Mouse (Mus musculus) midbrain, embryonic 15.5 days (tissue): Measurements from ENCODE around the gene Plekhm3. TPM values are rescaled to one million over a fixed set of nuclear protein-coding genes. Genes with fewer than 3 reads are reported as not detected.
"Not testable (repeated sequence)": the region's sequence is repeated elsewhere in the genome, so short reads cannot be mapped to it uniquely, and the experiment has no call there.

Experiments used
- ATAC-seq: fragments of 200-750 bp; cut with Nextera tagmentation; replicated peaks from 2 replicates; pipeline ENCODE4 v1.8.0; 2017; ENCODE audit warnings: moderate TSS enrichment
- H3K27ac ChIP-seq: fragments of 300-500 bp; sonication (generic); 2 replicates; pipeline ENCODE4 v1.5.1; 2015; ENCODE audit warnings: mild to moderate bottlenecking, inconsistent platforms
- H3K27me3 ChIP-seq: fragments of 300-500 bp; sonication (generic); replicated peaks from 2 replicates; pipeline ENCODE4 v1.6.1; 2015; ENCODE audit warnings: inconsistent platforms
- H3K36me3 ChIP-seq: fragments of 300-500 bp; sonication (generic); replicated peaks from 2 replicates; pipeline ENCODE4 v1.6.1; 2015; ENCODE audit warnings: inconsistent platforms
- H3K4me1 ChIP-seq: fragments of 300-500 bp; sonication (generic); 2 replicates; pipeline ENCODE4 v1.6.1; 2015; ENCODE audit warnings: inconsistent platforms
- H3K4me2 ChIP-seq: fragments of 300-500 bp; sonication (generic); 2 replicates; pipeline ENCODE4 v1.6.1; 2015; ENCODE audit warnings: inconsistent platforms, mild to moderate bottlenecking, moderate library complexity
- H3K4me3 ChIP-seq: fragments of 300-500 bp; sonication (generic); 2 replicates; pipeline ENCODE4 v1.5.1; 2015; ENCODE audit warnings: mild to moderate bottlenecking, inconsistent platforms
- H3K9ac ChIP-seq: fragments of 300-500 bp; sonication (generic); 2 replicates; pipeline ENCODE4 v1.6.1; 2015; ENCODE audit warnings: mild to moderate bottlenecking, inconsistent platforms
- H3K9me3 ChIP-seq: fragments of 300-500 bp; sonication (generic); 2 replicates; pipeline ENCODE4 v1.6.1; 2016; ENCODE audit warnings: inconsistent platforms
- WGBS: fragments of 180-500 bp; shearing (Covaris S2); methylation state at CpG from one replicate; pipeline ENCODE4 v1.1.7; 2015; ENCODE audit warnings: mixed read lengths; 5-methylcytosine and 5-hydroxymethylcytosine counted together
- polyA plus RNA-seq: library from polyadenylated mRNA; unstranded; fragments of >200 nt; fragmentation: Nextera tagmentation; extraction: Ambion mirVana; gene quantifications from 2 replicates; pipeline ENCODE4 v1.2.1, GENCODE M21; 2015

Plekhm3 gene
- 12.4 and 12.5 TPM in 2 replicates for polyA plus RNA-seq

DNA sequence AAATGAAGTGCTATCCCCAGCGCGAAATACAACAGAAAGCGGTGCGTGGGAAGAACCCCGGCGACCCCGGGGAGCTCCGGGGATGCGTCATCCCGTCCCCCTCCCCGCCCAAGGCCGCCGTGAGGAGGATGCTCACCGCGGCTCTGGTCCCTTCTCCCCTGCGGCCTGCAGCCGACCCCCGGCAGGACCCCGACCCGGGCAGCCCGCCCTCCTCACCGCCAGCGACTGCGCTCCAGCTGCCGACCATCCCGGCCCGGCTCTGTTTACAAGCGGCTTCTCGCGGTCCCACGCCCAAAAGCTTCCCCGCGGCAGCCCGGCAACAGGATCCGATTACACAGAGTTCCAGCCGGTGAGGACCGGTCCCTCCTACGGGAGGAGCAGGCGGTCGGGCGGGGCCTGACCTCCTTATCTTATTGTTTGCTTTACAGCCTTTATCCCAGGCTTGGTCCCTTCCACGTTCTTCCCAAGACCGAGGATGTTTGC, at the start of gene Plekhm3:
Gene Plekhm3 (minus strand): TSS at position 346 of the 483 bp plus-strand sequence.
- H3K27me3 ChIP-seq = no peaks in the 10 kb centered on the region
- peak; percentile 97 for ATAC-seq
- peak within 1 kb of the TSS; percentile 74 for H3K4me3 ChIP-seq
- H3K9ac ChIP-seq = peak within 1 kb of the TSS; percentile 84
- peak within 1 kb of the TSS; percentile 85 for H3K27ac ChIP-seq
- no peaks in the 10 kb centered on the region for H3K36me3 ChIP-seq
- no peaks in the 10 kb centered on the region for H3K9me3 ChIP-seq
- H3K4me1 ChIP-seq = no peaks in the 10 kb centered on the region
- under 1% methylated on average over 43 of the region's 43 CpGs for WGBS
- peak within 1 kb of the TSS; percentile 58 for H3K4me2 ChIP-seq

DNA sequence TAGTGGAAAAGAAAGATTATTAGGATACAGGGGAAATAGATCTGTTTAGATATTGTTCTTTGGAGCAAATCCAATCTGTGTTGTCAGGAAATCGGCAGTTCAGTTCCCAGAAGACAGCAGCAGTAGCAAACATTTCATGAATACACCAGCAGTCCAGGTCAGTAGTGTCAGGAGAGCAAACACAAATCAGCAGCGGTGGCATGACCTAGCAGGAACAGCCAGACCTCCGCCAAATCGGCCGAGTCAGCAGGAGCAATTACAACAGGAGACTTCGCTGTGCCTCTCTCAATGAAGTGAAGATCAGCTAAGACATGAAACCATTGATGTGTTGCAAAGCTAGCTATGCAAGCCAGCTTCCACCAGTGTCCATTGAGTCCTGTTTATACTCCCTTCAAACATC, 49.0 kb upstream of the Plekhm3 start:
- H3K27ac ChIP-seq = no peak overlapping the region
- no peak for ATAC-seq
- no peaks in the 10 kb centered on the region for H3K27me3 ChIP-seq
- 92% methylated on average over 6 of the region's 6 CpGs for WGBS
- no peaks in the 10 kb centered on the region for H3K4me1 ChIP-seq
- H3K9ac ChIP-seq = no peak overlapping the region
- no peak overlapping the region for H3K4me2 ChIP-seq
- H3K36me3 ChIP-seq = no peaks in the 10 kb centered on the region
- no peak overlapping the region for H3K4me3 ChIP-seq
- H3K9me3 ChIP-seq = no peaks in the 10 kb centered on the region

DNA sequence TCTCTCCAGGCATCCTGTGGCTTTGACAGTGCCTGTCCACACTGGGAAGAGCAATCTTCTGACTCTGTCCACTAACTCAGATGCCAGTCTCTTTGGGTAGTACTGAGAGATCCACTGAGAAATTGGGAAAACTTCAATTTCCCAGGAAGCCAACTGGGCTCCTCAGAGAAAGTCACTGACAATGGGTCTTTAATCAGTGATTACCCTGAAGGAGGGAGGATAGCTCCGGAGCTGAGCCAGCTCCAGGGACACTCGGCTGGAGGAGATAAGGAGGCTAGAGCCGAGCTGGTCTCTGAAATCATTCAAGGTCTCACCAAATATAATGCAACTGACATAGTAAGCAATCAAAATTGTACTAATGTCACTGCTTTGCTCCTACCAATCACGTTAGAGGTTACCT, 47.9 kb upstream of the Plekhm3 start:
- WGBS = 78% methylated on average over 4 of the region's 4 CpGs
- H3K4me1 ChIP-seq = no peaks in the 10 kb centered on the region
- no peak overlapping the region for H3K27ac ChIP-seq
- no peak overlapping the region for H3K4me3 ChIP-seq
- no peaks in the 10 kb centered on the region for H3K9me3 ChIP-seq
- H3K27me3 ChIP-seq = no peaks in the 10 kb centered on the region
- H3K36me3 ChIP-seq = no peaks in the 10 kb centered on the region
- no peak for ATAC-seq
- no peak overlapping the region for H3K4me2 ChIP-seq
- no peak overlapping the region for H3K9ac ChIP-seq

DNA sequence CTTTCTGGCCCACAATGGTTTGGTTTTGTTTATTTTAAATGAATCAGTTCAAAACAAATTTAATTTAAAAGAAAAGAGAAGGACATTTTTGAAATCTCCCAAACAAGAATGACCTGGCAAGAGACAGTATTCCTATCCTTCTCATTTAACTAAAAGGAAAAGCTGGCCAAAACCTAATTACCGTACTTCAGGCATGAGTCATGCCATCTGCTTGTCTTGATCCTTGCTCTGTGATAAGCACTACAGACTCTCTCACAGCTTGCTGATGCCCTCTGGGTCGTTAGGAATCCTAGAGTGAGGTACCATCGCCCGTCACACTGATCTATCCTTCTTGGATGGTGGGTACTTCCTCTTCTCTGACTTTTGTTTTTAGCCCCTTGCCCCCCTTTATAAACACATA, 36.6 kb upstream of the Plekhm3 start:
- H3K36me3 ChIP-seq = no peaks in the 10 kb centered on the region
- H3K27me3 ChIP-seq = no peaks in the 10 kb centered on the region
- no peaks in the 10 kb centered on the region for H3K4me1 ChIP-seq
- H3K9ac ChIP-seq = no peak overlapping the region
- no peak overlapping the region for H3K4me3 ChIP-seq
- no peak overlapping the region for H3K27ac ChIP-seq
- WGBS = 81% methylated on average over 4 of the region's 4 CpGs
- no peaks in the 10 kb centered on the region for H3K9me3 ChIP-seq
- no peak for ATAC-seq
- H3K4me2 ChIP-seq = no peak overlapping the region

DNA sequence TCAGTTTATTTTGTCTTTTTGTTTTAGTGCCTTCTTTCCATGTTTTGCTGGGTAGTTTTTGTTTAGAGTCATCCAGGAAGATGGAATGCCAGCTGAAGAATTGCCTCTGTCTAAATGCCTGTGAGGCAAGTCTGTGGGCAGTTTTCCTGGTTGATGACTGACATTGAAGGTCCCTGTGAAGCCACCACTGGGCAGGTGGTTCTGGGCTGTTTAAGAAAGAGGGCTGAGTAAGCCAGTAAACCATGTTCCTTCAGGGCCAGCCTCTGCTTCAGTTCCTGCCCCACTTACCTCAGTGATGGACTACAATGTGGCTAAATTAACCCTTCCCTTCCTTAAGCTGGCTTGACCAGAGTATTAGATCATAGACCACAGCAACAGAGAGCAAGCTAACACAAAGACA, 31.6 kb upstream of the Plekhm3 start:
- Histone ChIP-seq H3K4me3 (no peak overlapping the region), H3K4me1 (0 out of 2 replicates have a peak, but pooled peaks cover 5% of the 10 kb centered on the region), H3K4me2 (no peak overlapping the region), H3K36me3 (no peaks in the 10 kb centered on the region), H3K9ac (no peak overlapping the region), H3K27ac (no peak overlapping the region), H3K27me3 (no peaks in the 10 kb centered on the region), H3K9me3 (no peaks in the 10 kb centered on the region)
- ATAC-seq = no peak

DNA sequence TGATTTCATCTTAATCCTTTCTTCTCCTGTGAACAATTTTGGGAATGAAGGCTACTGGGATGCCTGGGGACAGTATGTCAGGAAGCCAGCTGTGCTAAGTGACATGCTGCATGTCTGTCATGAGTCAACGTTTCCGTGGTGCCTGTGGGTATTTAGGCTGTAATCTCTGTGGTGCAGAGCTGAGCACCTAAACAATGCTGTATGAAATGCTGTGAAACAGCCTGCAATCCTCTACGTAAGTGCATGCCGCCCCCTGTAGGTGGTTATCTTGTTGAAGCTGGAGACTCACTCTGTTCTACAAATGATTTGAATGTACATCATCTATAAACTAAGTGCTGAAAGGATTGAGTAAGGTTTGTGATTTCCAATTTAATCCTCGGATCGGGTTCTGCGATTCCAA, 29.5 kb upstream of the Plekhm3 start:
- no peak overlapping the region for H3K9ac ChIP-seq
- peak; percentile 33; the same call in 1 of the 2 replicates for ATAC-seq
- H3K36me3 ChIP-seq = no peaks in the 10 kb centered on the region
- H3K4me1 ChIP-seq = 0 out of 2 replicates have a peak, but pooled peaks cover 5% of the 10 kb centered on the region
- WGBS = 35% methylated on average over 7 of the region's 7 CpGs
- no peaks in the 10 kb centered on the region for H3K9me3 ChIP-seq
- no peaks in the 10 kb centered on the region for H3K27me3 ChIP-seq
- H3K4me2 ChIP-seq = no peak overlapping the region
- no peak overlapping the region for H3K27ac ChIP-seq
- H3K4me3 ChIP-seq = no peak overlapping the region

DNA sequence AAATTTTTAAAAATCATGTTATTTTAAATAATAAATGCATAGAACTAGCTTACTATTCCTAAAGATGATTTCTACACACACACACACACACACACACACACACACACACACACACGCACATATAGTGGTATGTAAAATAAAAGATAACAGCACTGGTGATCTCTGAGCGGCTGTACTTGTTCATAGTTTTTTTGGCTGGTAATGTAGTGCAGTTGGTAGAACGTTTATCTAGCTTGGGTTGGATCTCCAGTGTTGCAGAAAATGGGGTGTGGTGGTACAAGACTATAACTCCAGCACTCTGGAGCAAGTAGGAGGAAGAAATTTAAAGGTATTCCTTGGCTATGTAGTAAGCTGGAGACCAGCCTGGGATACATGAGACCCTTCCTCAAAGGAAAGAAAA, 26.6 kb upstream of the Plekhm3 start:
- no peak overlapping the region for H3K9ac ChIP-seq
- no peak overlapping the region for H3K27ac ChIP-seq
- H3K4me2 ChIP-seq = no peak overlapping the region
- 0 out of 2 replicates have a peak, but pooled peaks cover 5% of the 10 kb centered on the region for H3K4me1 ChIP-seq
- H3K4me3 ChIP-seq = no peak overlapping the region
- no peak for ATAC-seq
- 79% methylated on average over 3 of the region's 3 CpGs for WGBS
- no peaks in the 10 kb centered on the region for H3K27me3 ChIP-seq
- H3K9me3 ChIP-seq = no peaks in the 10 kb centered on the region
- H3K36me3 ChIP-seq = no peaks in the 10 kb centered on the region

DNA sequence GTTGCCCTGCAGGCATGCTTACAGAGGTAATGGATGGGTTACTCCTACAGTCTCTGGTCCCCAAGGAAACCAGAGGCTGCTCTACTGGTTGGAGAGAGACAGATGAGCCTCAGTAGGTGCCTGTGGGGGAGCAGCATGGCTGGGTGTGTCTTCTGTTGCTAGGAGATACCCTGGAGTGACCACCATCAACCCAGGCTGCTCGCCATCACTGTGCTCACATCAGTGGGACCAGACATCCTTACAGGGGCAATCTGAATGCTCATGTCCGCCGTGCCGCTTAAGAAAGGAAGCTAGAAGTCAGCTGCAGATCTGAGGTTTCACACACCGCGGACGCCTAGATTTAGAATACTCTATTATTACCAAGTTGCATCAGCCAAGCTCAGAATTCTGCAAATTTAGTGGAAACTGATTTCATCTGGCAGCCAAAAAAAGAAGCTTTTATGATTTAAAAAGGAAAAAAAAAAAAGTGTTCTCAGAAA, 21.7 kb upstream of the Plekhm3 start:
- Histone ChIP-seq H3K9ac (no peak overlapping the region), H3K36me3 (no peaks in the 10 kb centered on the region), H3K27ac (no peak overlapping the region), H3K4me2 (no peak overlapping the region), H3K4me3 (no peak overlapping the region), H3K9me3 (no peaks in the 10 kb centered on the region), H3K4me1 (no peaks in the 10 kb centered on the region), H3K27me3 (no peaks in the 10 kb centered on the region)
- WGBS = 73% methylated on average over 7 of the region's 7 CpGs
- no peak for ATAC-seq

DNA sequence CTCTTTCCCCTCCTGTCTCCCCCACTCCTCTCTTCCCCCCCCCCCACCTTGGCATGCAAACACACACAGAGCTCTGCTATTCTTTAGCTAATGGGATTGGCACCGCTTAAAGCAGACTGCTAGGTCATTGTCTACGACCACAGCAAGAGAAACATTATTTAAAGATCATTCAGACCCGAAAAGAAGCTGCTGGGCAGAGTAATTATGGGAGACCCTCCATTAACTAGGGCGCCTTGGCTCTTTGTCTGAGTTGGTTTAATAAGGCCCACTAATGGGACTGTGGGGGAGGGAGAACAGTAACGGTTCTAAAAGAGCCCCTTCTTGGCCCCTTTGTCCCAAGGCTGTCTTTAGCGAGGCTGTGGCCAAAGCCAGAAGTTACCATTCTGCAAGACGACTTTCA, 18.7 kb upstream of the Plekhm3 start:
- Histone ChIP-seq H3K9me3 (no peaks in the 10 kb centered on the region), H3K27ac (no peak overlapping the region), H3K27me3 (no peaks in the 10 kb centered on the region), H3K36me3 (no peaks in the 10 kb centered on the region), H3K4me2 (no peak overlapping the region), H3K9ac (no peak overlapping the region), H3K4me3 (no peak overlapping the region), H3K4me1 (no peaks in the 10 kb centered on the region)
- WGBS = 12% methylated on average over 7 of the region's 7 CpGs
- ATAC-seq = 0 out of 2 replicates have a peak, but pooled peaks have one; percentile 50

DNA sequence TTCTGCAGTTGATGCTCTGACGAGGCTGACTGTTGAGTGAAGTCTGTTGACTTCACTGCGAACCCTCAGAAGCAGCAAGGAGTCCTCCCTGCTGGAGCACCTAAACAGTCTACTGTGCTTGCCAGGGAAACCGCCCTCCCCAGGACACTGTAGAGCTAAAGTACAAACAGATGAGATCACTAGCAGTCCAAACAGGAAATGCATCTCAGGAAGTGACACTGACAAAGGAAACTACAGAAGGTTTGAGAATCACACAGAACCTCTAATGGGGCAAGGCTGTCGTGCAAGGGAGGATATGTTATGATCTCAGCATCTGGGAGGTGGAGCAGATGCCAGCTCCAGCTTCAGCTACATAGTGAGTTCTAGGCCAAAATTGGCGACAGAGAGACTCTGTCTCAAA, 14.1 kb upstream of the Plekhm3 start:
- WGBS = 83% methylated on average over 5 of the region's 5 CpGs
- H3K4me2 ChIP-seq = no peak overlapping the region
- H3K9ac ChIP-seq = no peak overlapping the region

DNA sequence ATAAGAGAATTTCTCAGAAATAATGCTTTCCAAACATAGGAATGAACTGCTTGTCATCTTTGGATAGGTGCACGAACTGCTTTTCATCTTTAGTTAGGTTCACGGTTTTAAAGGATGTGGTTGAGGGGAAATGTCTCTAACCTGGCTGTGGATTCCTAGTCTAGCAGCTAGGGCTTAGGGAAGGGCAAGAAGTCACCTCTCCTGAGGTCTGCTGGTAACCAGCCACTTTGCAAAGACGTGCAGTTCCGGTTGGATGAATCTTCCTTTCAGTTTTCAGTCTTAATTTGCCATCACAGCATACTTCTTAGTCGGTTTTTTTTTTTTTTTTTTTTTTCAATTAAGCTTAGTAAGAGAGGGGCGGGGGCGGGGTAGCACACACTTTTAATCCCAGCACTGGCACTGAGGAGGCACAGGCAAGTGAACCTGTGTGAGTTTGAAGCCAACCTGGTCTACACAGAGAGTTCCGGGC, 431 bp upstream of the Plekhm3 start:
- WGBS = 43% methylated on average over 8 of the region's 8 CpGs
- no peaks in the 10 kb centered on the region for H3K4me1 ChIP-seq
- H3K4me2 ChIP-seq = peak overlapping the region; percentile 58
- no peaks in the 10 kb centered on the region for H3K36me3 ChIP-seq
- ATAC-seq = peak; percentile 71
- peak overlapping the region; percentile 85 for H3K27ac ChIP-seq
- no peaks in the 10 kb centered on the region for H3K9me3 ChIP-seq
- no peaks in the 10 kb centered on the region for H3K27me3 ChIP-seq
- H3K4me3 ChIP-seq = peak overlapping the region; percentile 74
- peak overlapping the region; percentile 84 for H3K9ac ChIP-seq

More for the DNA sequence above, 14.1 kb upstream of the Plekhm3 start:
- H3K9me3 ChIP-seq = no peaks in the 10 kb centered on the region
- no peak overlapping the region for H3K27ac ChIP-seq
- no peak overlapping the region for H3K4me3 ChIP-seq
- no peak for ATAC-seq
- no peaks in the 10 kb centered on the region for H3K36me3 ChIP-seq
- no peaks in the 10 kb centered on the region for H3K27me3 ChIP-seq
- no peaks in the 10 kb centered on the region for H3K4me1 ChIP-seq

DNA sequence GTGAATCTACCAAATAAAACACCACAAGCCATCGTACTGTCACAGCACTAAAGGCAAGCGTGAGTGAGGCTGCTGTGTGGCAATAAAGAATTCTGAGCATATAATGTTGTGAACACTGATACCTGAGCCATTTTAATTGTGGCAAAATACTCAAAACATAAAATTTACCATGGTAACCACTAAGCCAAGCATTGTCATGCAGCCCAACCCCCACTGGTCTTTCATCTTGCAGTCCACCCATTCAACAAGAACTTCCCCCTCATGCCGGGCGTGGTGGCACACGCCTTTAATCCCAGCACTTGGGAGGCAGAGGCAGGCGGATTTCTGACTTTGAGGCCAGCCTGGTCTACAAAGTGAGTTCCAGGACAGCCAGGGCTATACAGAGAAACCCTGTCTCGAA, 1.8 kb downstream of the Plekhm3 start:
- H3K27ac ChIP-seq, H3K27me3 ChIP-seq, ATAC-seq, H3K9ac ChIP-seq, H3K9me3 ChIP-seq, H3K36me3 ChIP-seq, H3K4me1 ChIP-seq, H3K4me2 ChIP-seq, H3K4me3 ChIP-seq: not testable (repeated sequence)
- 90% methylated on average over 7 of the region's 7 CpGs for WGBS

DNA sequence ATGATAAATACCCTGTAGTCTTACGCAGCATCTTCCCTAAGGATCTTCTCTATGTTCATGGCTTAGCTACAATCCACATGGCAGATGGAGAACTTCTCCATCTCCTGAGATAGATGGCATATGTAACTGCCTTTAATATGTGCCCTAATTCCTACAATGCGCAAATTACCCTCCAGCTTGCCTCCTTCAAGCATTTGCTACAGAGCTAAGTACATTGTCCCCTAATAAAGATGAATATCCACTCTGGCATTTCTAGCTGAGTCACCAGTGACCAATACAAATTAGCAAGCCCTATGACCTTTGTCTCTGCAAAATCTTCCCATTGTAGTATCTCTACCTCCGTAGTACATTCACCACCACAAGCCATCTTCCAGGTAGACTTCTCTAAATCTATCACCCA, 6.4 kb downstream of the Plekhm3 start:
- H3K27ac ChIP-seq = no peak overlapping the region
- no peak overlapping the region for H3K4me2 ChIP-seq
- 94% methylated on average over 3 of the region's 3 CpGs for WGBS
- ATAC-seq = no peak
- no peaks in the 10 kb centered on the region for H3K9me3 ChIP-seq
- H3K27me3 ChIP-seq = no peaks in the 10 kb centered on the region
- H3K9ac ChIP-seq = no peak overlapping the region
- H3K36me3 ChIP-seq = no peaks in the 10 kb centered on the region
- H3K4me3 ChIP-seq = no peak overlapping the region
- no peaks in the 10 kb centered on the region for H3K4me1 ChIP-seq
